Mouse (Mus musculus): ENCODE data around the gene Lyrm7.

Gene Lyrm7

DNA sequence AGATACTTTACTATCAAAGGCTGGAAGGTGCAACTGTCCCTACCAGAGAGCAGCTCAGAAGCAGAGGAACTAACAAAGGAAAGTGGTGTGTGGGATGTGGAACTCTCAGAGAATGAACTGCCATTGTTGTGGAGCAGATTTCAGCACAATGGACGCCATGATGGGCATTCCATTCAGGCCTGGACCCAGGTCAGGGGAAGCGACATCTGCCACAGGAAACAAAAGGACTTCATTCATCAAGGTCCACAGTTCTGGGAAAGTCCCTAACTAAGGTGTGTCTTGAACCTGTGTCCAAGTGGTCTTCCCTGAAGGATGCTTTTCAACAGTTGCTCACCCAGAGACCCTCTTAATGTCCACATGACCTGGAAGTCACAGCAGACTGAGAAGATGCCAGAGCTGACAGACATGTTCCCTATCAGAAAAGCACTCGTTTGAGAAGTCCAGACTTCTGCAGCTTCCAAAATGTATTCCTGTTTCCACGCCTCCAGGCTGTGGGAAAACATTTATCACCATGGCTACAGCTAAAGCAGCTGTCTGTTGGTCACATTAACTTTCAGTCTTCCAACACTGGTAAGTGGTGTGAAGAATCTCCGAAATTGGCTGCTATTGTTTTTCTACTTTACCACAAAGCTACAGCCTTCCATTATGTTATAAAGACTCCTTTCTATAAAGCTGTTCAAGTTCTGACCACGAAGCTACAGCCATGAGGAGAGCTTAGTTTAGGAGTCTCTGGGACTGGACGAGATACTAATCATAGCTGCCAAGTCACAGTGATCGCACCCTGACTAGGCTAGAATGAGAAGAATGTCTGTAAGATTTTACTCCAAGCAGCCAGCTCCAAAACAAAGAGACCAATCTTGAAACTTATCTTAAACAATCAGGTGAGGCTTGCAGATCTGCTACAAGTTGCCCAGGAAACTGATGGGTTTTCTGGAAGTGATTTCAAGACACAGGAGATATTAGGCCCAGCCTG, 15.0 kb downstream of the Lyrm7 start:
- no peak for DNase-seq (ENCODE audit: low spot score)

DNA sequence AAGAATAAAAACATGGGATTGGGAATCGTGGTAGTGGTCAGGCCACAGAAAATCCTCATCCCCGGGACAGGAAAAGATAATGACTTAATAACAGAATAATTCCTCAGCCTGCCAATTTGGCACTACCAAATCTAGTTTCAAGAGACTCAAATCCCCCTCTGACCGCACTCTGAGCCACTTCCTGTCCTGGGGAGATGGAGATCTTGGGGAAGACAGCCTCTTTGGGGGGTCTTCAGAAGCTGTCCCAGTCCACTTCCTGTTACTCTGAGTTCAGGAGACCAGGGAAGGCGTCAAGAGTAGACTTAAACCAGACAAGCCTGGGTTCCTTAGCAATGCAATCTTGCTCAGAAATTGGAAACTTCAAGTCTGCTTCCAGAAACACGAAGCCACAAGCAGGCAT, 15.8 kb downstream of the Lyrm7 start:
- DNase-seq (ENCODE audit: low spot score) = no peak

DNA sequence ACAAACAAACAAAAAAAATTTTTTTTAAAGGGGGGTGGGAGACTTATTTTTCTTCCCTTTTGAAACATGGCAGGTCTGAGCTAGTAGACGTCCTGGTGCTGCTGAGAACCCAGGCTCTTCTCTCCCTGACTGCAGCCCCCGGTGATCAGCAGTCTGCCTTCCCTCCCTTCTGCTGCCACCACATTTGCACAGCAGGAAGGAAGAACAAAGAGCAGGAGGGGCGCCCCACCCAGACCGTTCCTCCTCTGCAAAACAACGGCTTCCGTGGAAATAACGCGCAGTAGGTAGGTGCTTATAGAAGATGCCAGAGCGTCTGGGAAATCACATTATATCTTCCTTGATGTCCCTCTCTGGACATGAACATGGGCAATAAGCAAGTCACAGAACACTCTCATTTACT, 16.3 kb downstream of the Lyrm7 start:
- DNase-seq (ENCODE audit: low spot score) = no peak

DNA sequence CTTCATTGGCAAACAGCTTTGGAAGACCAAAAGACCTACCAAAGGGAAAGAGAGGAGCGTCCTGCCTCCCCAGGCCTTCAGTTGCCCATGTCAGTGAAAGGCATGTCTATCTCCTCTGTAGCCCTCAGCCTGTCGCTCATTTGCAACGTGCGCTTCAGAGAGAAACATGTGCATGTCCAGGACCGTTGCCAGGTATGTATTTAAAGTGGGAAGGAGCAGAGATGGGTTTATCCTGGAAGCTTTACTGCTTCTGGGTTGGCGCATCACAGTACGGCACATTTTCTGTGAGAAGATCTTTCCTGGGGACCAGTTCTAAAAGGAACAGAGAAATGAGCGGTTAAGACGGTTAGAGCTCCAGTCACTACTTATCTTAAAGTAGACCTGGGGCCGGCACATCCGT, 19.8 kb downstream of the Lyrm7 start:
- DNase-seq (ENCODE audit: low spot score) = no peak

DNA sequence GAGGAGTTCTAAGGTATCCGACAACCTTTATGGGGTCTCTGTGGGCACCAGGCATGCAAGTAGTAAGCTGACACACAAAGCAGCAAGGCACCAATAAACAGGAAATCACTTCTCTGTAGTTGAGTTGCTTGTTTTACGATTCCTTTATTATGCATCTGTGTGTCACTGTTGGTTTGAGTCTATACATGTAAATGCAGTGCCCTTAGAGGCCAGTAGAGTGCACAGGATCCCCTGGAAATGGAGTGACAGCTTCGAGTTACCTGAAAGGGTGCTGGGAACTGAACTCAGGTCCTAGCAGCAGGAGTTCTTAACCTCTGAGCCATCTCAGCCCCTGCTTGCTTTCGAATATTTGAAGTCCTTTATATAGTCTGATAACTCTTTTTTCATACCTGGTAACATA, 21.0 kb downstream of the Lyrm7 start:
- DNase-seq (ENCODE audit: low spot score) = no peak

DNA sequence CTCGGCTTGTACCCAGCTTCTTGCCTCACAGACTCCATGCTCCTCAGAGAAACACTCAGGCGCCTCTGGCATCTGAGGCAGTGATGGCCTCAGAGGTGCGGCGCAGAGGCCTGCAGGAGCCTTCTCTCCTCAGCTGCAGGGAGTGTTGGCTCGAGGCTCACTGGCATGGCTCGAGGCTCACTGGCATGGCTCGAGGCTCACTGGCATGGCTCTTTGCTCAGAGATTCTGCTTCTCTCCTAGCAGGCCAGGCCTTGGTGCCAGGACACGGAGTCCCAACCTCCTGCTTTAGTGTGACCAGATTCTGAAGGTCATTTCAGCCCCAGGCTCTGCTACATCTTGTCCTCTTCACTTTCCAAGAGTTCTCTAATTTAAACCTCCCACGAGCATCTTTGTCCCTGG, 24.6 kb downstream of the Lyrm7 start:
- no peak for DNase-seq (ENCODE audit: low spot score)

DNA sequence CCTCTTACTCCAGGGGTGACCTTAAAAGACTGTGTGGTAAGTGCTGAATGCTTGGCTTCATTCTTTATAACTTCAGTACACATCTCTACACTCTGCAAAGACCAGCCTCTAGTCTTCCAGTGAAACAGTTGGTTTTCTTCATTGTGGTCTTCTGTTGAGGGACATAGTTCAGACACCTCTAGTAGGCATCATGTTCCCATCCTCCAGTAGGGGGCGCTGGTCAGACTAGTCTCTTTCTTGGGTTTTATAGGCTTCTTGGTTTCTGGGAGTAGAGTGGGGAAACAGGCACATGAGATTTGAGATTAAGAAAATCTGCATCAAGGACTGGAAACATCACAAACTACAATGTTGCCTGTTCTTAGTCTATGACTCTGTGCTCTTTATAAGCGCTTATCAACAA, 26.1 kb downstream of the Lyrm7 start:
- DNase-seq (ENCODE audit: low spot score) = peak; percentile 20

DNA sequence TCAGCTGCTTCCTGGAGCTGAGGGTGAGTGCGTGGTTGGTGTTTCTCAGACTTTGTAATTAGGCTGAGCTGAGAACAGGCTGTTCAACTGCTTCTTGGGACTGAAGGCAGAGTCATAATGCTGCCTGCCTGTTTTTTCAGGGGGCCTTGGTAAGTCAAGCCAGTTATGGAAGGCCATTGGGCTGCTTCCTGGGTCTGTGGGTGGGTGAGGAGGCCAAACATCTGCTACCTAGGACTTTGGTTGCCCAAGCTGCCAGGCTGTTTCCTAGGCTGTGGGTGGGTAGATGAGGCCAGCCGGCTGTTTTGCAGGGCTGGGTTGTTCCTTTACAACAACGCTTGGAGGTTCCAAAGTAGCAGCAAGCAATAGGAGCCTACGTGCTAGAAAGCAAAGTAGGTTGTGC, 26.9 kb downstream of the Lyrm7 start:
- no peak for DNase-seq (ENCODE audit: low spot score)

DNA sequence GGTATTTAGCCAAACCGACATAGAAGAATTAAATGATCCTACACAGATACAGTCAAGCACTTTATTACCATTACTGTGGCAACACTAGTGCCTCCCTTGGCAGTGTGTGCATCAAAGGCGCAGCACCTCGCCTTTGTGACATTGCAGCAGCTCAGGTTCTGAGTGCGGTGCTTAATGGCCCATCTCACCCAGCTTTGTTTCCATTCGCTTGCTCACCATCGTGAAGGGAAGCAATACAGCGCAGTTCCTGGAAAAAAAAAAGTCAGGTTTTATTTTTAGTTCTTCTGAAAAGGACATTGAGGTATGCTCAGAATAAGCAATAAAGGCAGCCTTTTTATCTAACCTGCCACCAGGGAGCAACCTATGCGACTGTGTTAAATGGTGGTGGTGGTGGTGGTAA, 33.9 kb downstream of the Lyrm7 start:
- DNase-seq (ENCODE audit: low spot score) = no peak

DNA sequence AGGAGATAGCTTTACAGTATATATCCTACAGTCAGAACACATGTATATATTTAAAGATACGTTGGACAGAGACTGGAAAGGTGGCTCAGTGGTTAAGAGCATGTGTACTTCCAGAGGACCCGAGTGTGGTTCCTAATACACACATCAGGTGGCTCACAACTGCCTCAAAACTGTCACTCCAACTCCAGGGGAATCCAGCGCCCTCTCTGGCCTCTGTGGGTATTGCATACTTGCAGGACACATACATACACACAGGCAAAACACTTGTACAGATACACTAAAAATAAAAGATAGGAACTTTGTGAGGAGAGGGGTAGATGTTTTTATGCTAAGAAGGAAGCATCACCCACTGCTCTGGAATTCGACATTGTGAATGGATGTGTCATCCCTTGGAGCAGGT, 34.9 kb downstream of the Lyrm7 start:
- no peak for DNase-seq (ENCODE audit: low spot score)

DNA sequence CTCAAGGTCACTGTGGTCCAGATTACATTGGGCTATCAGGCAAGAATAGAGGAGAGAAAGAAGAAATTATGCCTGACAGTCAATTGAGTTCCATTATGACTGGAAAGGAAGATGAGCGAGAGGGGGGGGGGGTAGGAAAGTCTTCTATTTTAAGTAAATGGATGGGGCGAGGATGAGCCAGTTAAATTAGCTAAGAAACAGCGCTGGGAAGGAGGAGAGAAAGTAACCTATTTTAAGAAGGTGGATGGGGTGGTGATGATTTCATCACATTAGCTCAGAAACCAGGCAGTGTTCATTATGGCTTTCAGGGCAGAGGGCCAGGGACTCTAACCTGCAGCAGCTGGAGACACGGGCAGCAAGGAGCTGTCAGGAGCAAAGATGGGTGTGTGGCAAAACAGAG, 37.2 kb downstream of the Lyrm7 start:
- no peak for DNase-seq (ENCODE audit: low spot score)

DNA sequence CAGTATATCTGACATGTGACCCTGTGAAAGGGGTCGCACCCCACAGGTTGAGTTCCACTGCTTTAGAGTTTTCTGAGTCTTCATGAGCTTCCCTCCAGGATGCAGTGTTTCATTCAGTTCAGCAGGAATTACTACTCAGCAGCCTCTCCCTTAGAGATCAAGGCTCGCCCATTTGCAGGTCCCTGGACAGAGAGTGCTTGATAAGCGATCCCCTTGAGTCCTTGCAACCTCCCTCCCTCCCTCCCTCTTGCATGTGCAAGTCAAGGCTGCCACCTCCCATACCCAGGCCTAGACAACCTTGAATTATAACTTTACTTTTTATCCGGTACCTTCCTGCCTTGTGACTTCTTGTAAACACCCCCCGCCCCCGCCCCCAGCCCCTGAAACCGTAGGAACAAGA, 41.2 kb downstream of the Lyrm7 start:
- DNase-seq (ENCODE audit: low spot score) = no peak

DNA sequence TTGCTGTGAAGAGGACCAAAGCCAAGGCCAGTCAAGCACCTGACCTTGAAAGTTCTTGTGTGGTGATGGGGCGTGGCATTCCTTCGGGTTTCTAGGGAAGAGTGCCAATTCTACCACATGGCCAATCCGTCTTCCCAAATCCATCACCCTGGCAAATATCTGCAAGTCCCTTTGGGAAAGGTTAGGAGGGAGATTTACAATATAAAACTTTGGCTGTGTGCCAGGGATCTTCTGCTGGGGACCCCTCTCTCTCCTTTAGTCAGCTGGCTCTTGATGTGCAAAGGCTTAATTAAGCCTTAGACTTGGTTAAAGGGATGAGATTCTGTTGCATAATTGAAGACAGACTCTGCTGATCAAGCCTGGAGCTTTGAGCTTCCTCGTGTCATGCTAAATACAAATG, 43.3 kb downstream of the Lyrm7 start:
- DNase-seq (ENCODE audit: low spot score) = no peak

DNA sequence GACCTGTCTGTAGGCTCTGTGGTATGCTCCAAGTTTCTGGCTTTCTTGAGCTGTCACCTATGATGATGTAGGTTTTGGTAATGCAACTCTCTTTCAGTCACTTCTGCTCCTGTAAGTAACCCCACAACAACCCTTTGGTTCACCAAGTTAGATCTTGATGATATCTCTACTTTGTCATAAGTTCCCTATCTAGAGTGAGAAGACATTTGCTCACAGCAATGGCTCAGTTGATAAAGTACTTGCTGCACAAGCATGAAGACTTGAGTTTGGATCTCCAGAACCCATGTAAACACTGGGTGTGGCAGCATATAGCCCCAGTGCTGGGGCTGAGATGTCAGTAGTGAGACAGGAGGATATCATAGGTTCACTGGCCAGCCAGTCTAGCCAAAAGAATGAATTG, 45.1 kb downstream of the Lyrm7 start:
- no peak for DNase-seq (ENCODE audit: low spot score)

DNA sequence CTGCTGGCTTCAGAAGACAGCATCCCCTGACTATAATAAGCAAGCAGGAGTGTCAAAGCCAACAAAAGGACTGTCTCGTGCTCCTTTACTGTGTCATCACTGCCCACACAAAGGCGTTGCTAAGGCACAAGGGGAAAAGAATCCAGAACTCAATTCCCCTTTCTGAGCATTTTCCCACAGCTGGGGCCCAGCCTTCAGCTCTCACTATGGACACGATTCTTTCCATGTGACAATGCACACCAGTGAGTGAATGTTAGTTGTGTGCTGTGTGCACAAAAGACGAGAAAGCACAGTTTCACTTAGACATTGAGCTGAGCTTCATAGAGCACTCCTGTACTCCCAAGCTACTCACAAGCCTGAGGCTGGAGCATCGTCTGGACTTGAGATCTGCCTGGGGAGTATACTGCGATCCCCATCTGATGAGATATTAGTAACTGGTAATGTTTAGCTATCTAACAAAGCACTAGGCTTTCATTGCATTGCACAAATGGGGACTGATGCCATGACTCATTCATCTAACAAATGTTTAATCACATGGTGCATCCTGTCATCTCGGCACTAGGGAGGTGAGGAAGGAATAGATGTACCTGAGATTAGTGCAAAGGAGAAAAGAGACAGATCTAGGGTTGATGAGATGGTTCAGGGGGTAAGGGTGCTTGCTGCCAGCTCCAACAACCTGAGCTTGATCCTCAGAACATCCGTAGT, 47.8 kb downstream of the Lyrm7 start:
- no peak for DNase-seq (ENCODE audit: low spot score)

DNA sequence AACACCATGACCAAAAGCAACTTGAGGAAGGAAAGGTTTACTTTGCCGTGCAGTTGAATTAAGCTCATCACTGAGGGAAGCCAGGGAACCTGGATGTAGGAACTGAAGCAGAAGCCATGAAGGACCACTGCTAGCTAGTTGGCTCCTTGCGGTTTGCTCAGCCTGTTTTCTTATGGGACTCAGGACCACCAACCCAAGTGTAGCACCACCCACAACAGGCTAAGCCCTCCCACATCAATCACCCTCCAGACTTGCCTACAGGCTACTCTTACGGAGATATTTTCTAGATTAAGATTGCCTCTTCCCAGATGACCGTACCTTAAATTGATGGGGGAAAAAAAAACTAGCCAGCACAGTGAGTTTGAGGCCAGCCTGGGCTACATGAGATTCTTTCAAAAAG, 48.4 kb downstream of the Lyrm7 start:
- no peak for DNase-seq (ENCODE audit: low spot score)

DNA sequence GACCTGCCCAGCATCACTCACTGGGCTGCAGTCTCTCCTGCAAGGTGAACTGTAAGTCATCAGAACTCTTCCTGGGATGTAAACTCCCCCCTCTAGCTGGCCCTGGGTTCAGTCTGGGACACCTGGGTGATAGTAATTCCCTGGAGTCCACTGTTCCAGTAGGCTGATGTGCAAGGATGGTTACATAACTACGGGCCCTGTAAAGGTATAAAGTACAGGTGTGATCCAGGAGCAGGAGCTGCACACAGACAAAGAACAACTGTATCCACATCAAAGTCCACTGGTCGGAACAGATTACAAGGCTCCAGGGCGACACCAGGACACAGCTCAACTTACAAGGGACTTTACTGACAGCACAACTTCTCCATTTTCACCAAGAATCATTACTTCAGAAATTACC, 49.7 kb downstream of the Lyrm7 start:
- no peak for DNase-seq (ENCODE audit: low spot score)

DNA sequence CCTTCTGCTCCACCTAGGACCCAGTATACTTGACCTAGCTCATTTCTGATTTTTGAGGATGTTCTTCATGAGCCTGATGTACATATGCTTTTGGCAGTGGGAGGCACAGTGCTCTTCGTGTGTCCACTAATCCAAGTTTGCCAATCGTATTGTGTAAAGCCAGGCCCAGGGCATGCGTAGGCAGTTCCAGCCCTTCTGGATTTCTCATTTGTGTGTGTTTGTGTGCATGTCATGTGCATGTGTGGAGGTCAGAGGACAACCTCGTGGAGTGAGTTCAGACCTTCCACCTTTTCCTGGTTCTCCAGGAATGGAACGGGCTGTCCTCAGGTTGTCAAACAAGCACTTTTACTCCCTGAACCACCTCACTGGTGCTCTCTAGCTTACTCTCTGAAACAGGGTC, 51.1 kb downstream of the Lyrm7 start:
- no peak for DNase-seq (ENCODE audit: low spot score)

DNA sequence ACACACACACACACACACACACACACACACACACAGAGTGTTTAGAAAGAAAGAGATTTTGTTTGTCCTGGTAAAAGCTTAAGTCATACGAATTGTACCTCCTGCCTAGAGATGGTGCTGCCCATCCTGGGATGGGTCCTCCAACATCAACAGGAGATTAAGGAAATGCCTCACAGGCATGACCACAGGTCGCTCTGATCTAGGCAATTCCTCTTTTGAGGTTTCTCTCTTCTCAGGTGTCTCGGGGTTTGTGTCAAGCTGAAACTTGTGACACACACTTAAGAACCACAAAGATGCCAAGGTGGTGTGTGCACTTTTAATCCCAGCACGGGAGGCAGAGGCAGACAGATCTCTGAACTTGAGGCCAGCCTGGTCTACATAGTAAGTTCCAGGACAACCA, 52.5 kb downstream of the Lyrm7 start:
- no peak for DNase-seq (ENCODE audit: low spot score)

DNA sequence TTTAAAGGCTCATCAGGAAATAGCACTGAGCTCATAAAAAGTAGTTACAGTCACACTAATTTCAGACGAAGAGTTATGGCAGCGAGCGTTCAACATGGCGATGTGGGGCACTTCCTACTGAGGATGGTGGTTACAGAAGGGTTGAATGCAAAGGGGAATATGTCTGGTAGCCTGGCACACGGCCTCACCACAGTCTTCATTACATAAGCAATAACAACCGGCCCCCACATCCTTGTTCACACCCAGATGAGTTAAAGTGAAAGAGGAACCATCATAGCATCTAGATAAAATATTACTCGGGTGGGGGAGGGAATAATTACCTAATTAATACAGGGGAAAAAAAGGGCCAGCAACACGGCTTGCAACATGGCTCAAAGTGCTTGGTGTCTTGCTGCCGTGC, 53.0 kb downstream of the Lyrm7 start:
- DNase-seq (ENCODE audit: low spot score) = no peak

DNA sequence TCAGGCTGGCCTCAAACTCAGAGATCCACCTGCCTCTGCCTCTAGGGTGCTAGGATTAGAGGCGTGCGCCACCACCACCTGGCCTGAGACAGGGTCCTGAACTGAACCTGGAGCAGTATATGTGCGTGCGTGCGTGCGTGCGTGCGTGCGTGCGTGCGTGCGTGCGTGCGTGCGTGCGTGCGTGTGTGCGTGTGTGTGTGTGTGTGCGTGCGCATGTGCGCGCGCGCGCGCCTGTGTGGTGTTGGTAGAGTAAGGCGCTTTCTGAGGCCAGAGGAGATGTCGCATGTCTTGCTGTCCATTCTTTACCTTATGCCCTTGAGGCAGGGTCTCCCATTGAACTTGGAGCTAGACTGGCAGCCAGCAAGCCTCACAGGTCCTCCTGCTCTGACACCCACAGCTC, 53.8 kb downstream of the Lyrm7 start:
- no peak for DNase-seq (ENCODE audit: low spot score)

DNA sequence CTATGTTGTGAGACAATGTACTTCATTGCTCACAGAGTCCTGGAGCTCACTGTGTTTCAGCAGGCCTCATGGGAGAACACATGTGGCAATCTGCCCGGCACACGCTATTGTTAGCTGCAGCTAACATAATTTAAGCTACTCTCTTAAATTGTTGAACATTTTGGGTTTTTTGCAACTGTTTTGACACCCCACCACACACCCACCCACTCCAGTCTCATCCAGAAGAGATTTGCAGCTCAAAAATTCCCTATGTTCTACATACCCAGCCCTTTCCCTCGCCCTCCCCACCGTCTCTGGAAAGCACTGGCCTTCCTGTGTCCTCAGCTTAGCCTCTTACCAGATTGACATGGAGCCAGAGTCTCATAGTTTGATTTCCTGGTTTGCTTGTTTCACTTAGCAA, 55.5 kb downstream of the Lyrm7 start:
- DNase-seq (ENCODE audit: low spot score) = no peak

DNA sequence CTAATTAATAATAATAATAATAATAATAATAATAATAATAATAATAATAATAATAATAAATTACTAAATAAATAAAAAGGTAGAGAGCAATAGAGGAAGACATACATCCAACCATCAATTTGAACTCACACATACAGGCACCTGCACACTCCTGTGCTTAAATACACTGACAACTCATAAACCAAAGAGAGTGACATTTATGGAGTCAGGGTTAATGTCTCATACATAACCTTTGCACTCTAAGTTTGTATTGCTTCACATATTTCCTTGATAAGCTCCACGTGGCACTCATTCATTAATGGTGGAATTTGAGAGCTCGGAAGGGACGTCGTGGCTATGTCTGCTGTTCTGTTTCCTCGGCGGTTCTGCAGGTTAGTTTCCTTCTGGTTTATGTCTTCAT, 58.1 kb downstream of the Lyrm7 start:
- DNase-seq (ENCODE audit: low spot score) = no peak

Data from retina, embryonic 14.5 days (tissue).